Mouse (Mus musculus) thymus, postnatal 36 days (tissue): ENCODE results near the gene Abat.
A peak's percentile ranks its signal among the peaks of the same experiment; 100 is the strongest.

ENCODE experiments used
- DNase-seq, 2 experiments: peaks; one replicate each; pipeline ENCODE4 v3.0.0; 2022; ENCODE audit warnings: mixed read lengths in 2 of 2

Gene Abat

DNA sequence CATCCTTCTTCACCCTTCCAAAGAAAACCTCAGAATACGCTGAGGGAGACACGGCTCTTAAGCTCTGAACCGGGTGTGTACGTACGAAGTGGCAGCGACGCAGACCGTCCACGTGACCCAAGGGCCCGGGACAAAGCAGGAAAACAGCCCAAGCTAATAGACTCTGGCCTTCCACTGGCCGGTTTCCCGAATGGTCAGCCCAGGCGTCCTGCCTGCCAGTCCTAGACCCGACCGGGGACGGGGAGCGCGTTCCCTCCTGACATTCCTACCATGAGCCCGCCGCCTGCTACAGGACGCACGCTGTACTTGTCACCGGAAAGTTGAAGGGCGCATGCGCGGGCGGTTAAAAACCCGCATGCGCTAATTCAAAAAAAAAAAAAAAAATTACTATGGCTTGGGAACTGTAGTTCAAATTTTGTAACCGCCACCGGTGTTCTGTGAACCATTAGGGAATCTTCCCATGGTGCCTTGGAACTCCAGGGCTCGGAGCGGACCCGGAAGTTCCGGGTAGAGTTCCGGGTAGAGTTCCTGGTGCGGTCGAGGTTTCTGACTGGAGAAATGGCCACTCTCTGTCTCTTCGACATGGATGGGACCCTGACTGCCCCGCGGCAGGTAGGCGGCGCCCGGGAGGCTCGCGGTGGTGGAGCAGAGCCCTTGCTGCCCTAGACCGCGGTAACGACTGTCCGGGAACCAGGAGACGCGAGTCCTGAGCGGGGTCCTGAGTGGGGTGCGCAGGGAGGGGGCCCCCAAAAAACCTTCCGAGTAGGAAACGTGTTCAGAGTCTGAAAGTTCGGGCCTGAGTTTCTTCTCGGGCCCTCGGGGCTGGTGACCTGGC lies 124.2 kb downstream of the Abat start, which contains the start of the genes Pmm2 and Tmem186:
Gene Pmm2, plus strand, starts transcription at position 458 of the 835 bp plus-strand sequence.
Gene Tmem186, minus strand, starts transcription at position 496 of the 835 bp plus-strand sequence.
- peak; percentile 79 to 80 for DNase-seq

- DNase-seq = no peak
Measured at GRCm38 (mm10) chr16:8638131-8638530, 124.9 kb downstream of the Abat start.

- no peak for DNase-seq
Measured at GRCm38 (mm10) chr16:8639466-8640191, 126.4 kb downstream of the Abat start.

DNA sequence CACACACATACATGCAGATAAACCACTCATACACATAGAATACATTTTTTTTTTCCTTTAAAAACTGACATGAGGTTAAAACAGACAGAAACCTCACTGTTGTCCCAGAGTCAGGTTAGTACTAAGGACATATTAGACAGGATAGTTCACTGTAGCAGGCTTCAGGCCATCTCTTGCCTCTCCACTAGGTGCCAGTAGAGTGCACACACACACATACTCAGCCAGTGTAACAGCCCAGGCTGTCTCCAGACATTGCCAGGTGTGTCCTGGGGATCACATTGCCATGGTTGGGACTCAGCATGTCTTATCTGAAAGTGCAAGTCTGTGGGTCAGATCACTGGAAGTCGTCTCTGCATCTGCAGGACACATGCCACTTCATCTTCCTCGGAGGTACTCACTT lies 130.6 kb downstream of the Abat start:
- peak; percentile 37 to 46 for DNase-seq

- no peak for DNase-seq
Measured at GRCm38 (mm10) chr16:8645546-8645945, 132.3 kb downstream of the Abat start.

GRCm38 (mm10) chr16:8650007-8650406 lies 136.8 kb downstream of the Abat start:
- no peak for DNase-seq

DNA sequence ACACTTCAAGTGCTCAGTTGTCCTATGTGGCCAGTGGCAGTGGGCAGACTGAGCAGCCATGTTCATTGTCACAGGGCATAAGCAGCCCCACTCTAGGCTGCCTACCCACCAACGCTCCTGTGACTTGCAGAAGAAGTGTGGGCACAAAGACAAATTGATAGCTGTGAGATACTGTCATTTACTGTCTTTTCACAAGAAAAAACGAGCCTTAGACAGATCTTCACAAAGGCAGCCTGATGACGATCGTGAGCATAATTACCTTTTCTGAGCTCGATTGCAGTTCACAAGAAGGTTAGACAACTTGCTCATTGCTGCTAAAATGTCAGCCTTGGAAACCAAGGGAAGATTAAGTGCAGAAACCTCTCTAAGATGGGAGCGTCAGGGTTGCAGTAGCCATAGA lies 141.9 kb downstream of the Abat start:
- no peak for DNase-seq

DNA sequence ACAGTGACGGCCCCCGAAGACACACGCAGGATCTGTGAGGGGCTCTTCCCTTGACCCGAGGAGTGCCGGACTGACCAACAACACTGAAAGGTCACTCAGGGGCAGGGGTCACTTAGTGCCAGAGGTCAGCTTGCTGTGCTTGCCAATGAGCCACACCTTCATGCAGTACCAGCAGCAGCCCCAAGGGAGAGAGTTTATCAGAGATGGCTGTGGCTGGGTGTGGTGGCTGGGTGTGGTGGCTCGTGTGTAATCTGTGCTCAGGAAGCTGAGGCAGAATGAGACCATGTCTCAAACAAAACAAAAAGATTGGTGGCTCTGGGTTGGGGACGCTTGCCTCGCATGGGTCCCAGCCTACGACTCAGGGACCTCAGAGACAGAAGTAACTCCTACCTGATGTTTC lies 142.4 kb downstream of the Abat start:
- DNase-seq = no peak

GRCm38 (mm10) chr16:8656256-8656655 lies 143.0 kb downstream of the Abat start:
- no peak for DNase-seq

DNA sequence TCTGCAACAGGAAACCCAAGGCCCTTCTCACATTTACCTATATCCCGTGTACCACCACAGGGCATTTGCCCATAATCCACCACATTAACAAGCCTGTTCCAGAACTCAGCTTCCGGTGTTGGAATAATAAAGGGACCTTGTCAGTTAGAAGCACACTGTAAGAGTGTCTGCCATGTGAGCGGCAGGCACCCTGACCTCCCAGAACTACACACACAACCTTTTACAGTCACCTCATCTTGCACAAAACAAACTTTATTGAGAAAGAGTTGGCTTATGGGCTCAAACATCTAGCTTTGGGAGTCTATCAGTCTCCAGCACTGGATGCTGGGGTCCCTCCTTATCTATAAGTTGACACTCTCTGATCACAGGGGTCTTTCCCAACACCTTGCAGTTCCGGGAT lies 145.1 kb downstream of the Abat start:
- DNase-seq = no peak

- no peak for DNase-seq
Measured at GRCm38 (mm10) chr16:8658764-8659163, 145.5 kb downstream of the Abat start.

- DNase-seq = no peak
Measured at GRCm38 (mm10) chr16:8663022-8663421, 149.8 kb downstream of the Abat start.

DNA sequence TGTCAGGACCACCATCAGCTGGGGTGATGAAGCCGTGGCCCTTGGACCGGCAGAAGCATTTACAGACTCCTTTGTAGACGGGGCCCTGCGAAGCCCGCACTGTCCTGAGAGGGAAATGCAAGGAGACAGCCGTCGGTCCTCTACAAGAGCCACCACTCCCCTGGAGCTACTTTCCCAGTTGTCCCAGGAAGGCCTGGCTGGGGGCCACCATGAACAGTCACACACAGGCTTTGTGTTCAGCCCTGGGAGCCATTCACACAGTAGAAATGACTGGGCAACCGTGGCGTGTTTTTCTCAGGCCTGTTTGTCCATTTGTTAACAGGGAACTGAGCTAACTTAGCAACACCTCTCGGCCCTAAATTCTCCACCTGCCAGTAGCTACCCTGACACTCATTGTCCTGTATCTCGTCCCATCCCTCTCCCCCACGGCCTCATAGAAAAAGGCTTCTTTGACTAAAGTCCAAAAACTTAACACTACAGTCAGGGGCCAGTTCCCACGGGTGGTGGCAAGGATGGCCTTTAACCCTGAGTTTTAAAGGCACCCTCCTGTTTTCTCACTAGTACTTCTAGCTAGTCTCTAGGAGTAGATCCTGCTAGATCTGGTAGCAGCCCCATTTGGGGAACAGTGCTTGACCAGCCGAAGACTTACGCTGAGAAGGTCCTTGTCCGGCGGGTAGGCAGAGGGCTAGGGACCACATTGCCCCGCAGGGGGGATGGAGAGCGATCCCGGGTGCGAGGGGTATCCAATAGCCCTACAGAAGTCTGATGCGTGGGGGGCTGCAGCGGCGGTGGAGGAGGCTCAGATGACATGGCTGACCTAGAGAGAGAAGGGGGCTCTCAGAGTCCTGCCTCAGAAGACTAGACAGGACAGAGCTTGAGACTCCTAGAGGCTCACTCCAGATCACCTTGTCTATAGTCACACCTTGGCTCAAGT lies 150.6 kb downstream of the Abat start:
- DNase-seq = no peak

DNA sequence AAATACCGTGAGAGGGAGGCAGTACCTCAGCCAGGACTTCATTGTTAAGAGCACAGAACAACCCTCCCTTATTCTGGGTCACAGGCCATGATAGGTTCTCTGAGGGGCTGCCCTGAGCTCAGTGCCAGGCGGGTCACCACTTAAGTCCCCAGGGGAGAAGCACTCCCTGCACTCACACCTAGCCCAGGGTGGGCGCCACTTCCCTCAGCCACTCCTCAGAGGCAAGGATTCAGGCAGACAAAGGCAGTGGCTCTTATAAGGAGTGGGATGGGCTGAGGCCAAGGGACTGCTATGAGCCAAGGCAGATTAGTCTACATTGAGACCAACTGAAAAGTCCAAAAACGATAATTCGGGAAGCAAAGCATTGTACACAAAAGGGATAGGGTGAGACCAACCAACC lies 152.1 kb downstream of the Abat start:
- no peak for DNase-seq

DNA sequence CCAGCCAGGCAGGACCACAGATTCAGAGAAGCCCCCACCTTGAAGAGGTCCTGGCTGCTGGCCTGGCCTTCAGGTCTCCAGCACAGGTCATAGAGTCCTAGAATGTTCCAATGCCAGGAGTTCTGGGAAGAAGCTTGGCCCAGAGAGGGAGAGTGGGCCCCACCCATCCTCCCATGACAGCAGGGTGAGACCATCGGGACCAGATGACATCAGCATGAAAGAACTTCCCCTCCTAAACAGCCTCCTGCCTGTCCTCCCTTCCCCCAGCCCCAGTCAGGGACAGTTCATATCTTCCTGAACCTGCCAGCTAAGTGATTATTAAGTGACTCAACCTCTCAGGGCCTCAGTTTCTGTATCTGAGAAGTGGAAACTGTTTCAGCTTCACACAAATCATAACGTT lies 153.2 kb downstream of the Abat start:
- DNase-seq = no peak

- no peak for DNase-seq
Measured at GRCm38 (mm10) chr16:8667261-8667660, 154.0 kb downstream of the Abat start.

DNA sequence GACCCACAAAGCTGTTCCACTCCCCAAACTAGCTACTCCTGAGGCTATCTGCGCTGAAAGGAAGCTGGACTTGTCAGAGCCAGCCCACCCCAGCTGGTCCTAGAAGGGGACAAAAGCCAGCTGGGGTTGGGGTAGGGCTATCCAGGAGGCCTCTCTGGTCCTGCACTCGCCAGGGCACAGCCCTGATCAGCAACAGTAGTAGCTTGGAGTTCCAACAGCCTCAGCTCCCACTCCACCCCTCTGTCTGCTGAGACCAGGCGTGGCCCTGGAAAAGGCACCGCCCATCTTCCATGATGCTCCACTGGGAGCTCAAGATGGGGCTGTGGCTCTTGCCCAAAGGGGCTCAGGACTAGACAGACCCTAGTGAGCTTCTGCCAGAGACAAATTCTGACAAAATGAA lies 154.6 kb downstream of the Abat start:
- no peak for DNase-seq

DNA sequence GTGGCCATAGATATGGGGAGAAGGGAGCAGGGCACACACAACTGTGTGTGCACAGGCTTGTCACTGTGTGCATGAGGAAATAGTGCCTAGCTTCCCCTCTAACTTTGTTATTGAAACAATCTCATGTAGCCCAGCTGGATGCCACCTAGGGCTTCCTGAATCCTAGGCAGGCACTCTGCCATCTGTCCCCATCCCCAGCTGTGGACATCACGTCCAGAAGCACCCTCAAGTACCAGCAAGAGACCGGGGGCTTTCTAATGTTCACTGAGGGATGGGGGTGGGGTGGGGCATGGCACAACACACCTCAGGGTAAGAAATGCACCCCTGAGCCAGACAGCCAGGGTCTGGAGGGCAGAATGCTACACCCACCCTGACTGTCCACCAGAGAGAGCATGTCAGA lies 155.2 kb downstream of the Abat start:
- no peak for DNase-seq

- DNase-seq = no peak
Measured at GRCm38 (mm10) chr16:8669432-8669831, 156.2 kb downstream of the Abat start.

DNA sequence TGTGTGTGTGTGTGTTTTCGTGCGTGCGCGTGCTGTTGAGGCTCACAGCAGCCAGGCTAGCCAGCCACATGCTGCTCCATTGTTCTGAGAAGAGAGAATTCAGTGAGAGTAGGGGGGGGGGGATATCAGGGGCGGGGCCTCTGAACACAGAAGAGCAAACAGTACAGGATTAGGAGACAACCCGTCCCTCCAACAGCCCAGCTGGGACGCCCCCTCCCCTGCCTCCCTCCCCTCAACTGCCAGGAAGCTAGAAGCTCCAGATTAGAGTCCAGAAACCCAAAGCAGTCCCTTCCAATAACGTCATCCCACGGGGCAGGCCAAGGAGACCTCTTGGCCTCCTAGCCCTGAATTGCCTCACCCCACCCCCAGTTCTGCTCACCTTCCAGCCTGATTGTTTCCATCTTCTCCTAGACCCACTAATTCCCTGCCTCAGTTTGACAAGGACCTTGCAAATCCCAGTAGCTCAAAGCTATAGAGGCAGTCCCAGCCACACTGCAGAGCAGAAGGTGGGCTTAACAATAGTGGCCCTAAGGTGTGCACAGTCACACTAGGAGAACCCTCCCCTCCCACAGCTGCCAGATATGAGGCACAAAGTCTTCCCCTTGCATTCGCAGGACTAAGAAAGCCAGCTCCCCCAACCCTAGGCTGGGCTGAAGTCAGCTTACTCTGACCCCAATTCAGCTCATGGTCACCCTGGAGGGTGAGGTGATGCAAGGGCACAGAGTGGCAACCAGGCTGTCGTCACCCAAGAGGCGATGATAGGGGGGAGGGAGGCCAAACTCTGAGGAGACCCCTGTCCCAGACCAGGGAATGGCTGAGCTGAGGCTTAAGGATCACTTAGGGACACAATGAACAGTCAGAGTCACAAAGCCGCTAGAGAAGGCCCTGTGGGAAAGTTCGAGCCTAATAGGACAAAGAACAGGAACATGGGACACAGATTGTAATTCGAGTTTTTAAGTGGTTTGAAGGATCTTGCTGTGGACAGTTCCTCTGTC lies 157.1 kb downstream of the Abat start:
- no peak for DNase-seq
